Mouse (Mus musculus) embryonic stem cell, embryonic (primary cell): ENCODE measurements at regions not wholly inside any gene's neighbourhood (a gene's known extent, or its start where the extent isn't known, plus 50 kb on each side); places are given as distances from the start of the nearest gene placed in this dataset.
"Not testable (repeated sequence)": the region's sequence is repeated elsewhere in the genome, so short reads cannot be mapped to it uniquely, and the experiment has no call there.

Experiments used
- CTCF ChIA-PET, 4 experiments: fragments of 300-600 bp in 2 of 4; fragments of 350-600 bp in 2 of 4; sonication (Branson Sonifier 250); formaldehyde crosslinking; loops; one replicate each; lab custom pipeline; 2022; ENCODE audit warnings: inconsistent platforms in 2 of 4; lab: Charles Lee
- POLR2A ChIA-PET, 4 experiments: fragments of 300-600 bp in 2 of 4; fragments of 350-600 bp in 2 of 4; sonication (Branson Sonifier 250); formaldehyde crosslinking; loops; one replicate each; lab custom pipeline; 2022; ENCODE audit warnings: antibody characterized with exemption in 4 of 4, inconsistent platforms in 1 of 4; lab: Charles Lee

DNA sequence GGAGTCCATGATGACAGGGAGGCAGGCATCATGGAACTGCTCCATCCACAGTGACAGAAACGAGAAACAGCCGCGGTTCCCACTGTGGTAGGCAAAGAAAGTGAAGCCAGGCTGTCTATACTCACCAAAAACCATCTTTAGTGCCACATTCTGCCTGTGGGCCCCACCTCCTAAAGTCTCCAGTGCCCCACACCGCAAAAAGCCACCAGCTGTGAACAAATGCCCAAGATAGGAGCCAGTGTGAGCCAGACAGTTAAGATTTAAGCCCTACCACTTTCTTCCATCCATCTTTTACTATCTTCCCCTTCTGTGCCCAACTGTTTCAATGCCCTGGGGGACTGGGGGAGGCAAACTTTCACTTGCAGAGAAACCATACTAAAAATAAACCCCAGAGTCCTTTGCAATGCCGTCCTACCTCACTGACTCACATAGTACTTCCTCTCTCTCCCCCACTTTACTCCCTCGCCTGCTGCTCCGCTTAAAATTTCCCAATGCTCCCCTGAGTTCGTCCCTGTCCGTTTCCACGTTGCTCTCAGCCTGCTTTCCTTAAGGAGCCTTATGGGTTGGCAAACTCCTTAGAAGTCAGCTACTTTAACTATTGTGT lies 85.7 kb upstream of the Xcl1 start:
- POLR2A ChIA-PET: no interaction called here
- CTCF ChIA-PET: no interaction called here

DNA sequence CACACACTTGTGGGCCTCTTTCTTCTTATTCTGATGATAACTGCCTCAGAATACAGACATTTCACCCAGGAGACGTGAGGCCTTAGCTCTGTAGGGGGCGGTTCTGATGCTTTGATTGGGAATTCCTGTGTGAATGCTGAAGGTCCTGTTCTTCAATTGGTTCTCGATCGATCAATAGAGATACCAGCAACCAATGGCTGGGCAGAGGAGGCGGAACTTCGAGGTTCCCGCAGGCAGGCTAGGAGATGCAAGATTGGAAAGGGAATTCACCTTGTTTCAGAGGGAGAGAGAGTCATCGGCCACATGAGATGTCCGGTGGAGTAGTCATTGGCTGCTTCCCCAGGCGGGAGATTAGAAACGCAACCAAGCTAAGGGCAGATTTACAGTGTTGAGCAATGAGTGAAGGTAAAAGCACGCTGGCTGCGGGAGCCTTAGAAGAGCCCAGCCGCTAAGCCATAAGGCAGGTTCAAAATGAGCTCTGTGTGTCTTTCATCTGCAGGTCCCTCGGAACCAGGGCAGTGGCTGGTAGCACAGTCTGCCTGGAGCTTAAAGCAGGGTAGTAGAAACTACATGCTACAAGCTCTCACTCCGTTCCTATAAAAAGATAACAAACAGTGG lies 83.5 kb upstream of the Xcl1 start:
- ChIA-PET CTCF (interaction anchor here in 2 of 4 experiments (0.6 to 1.2 kb wide), 2 partner anchors 53 to 702 kb away, joined by 3 to 7 read pairs; no protein-coding TSS in a partner anchor), POLR2A (interaction anchor here in 3 of 4 experiments (0.6 to 1.2 kb wide), 5 partner anchors 14 to 735 kb away, joined by 3 to 6 read pairs (median 3); no protein-coding TSS in a partner anchor)

DNA sequence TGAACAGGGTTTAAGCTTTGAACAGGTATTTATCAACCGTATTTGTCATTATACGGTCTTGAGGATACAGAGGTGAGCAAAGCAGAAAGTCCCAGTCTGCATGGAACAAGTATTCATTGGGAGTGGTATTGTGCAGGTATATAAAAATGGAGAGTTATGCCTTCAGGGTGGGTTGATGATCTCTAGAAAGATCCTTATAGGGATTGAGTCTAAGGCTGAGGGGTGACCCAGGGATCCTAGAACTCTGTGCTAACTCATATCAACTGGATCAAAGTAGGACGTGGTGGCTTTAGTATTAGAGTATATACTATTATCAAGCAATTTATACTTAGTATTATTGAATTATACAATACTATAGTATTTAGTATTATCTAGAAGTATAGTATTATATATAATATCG lies 82.9 kb upstream of the Xcl1 start:
- CTCF ChIA-PET: interaction anchor here in 1 of 4 experiments (1.2 kb wide), 1 partner anchor 702 kb away, joined by 3 read pairs; no protein-coding TSS in a partner anchor

DNA sequence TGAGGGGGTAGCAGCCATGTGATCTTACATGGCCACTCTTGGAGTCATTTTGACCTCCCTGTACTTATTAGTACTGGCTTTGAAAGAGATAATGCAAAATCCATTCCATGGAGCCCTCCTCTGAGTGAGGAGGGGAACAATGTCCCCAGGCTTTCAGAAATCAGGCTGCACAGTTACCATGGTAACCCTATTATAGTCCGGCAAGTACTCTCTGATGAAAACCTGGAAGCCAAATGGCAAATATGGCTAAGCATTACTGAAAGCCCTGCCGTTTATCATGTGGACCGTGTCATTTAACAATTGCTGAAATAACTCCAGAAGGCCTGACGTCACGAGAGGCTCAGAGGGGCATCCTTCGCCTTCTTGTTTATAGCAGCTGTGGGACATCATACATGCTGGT lies 82.5 kb upstream of the Xcl1 start:
- ChIA-PET CTCF (no interaction called here), POLR2A (no interaction called here)

More for the DNA sequence above, 82.9 kb upstream of the Xcl1 start:
- POLR2A ChIA-PET: interaction anchor here in 1 of 4 experiments (0.6 kb wide), 1 partner anchor 24 kb away, joined by 3 read pairs; no protein-coding TSS in a partner anchor

- ChIA-PET POLR2A (no interaction called here), CTCF (no interaction called here)
Observed at GRCm38 (mm10) chr1:165014328-165014727, 79.0 kb upstream of the Xcl1 start.

DNA sequence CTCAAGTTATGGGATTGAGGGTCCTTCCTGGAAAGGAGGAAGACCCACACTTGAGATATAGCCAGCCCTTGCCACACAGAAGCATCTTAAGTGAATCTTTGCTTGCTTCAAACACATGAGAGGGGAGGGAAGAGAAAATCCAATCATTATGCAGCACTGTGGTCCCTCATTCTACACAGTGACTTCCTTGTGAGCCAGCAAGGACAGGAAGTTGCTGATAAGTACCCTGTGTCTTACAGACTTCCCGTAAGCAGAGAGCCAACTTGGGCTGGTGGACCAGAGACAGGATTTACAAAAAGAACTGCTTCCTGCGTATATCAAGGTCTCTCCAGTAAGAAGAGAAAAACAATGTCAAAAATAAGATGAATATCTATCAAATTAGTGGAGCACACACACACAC lies 78.1 kb upstream of the Xcl1 start:
- CTCF ChIA-PET: no interaction called here
- POLR2A ChIA-PET: no interaction called here

DNA sequence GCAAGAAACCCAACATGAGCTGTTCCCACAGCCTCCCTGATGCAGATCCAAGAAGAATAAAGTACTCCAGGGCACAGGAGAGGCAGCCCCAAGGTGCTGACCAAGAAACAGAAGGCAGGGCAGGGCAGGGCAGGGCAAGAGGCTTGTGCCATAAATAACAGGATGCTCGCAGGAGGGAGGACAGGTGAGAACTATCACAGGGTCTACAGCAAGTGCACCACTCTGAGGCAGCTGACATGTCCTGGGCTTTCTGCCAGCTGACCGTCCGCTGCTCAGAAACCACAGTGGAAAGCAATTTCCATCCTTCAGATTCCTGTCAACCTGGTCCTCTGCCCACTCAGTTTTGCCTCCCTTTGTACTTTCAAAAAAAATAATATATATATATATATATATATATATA lies 77.0 kb upstream of the Xcl1 start:
- POLR2A ChIA-PET: no interaction called here
- CTCF ChIA-PET: no interaction called here

- ChIA-PET POLR2A (interaction anchor here in 1 of 4 experiments (1.4 kb wide), 1 partner anchor 29 kb away, joined by 3 read pairs; no protein-coding TSS in a partner anchor), CTCF (interaction anchor here in 1 of 4 experiments (1.3 kb wide), 1 partner anchor 31 kb away, joined by 3 read pairs; no protein-coding TSS in a partner anchor)
Observed at GRCm38 (mm10) chr1:164999515-164999914, 64.2 kb upstream of the Xcl1 start.

DNA sequence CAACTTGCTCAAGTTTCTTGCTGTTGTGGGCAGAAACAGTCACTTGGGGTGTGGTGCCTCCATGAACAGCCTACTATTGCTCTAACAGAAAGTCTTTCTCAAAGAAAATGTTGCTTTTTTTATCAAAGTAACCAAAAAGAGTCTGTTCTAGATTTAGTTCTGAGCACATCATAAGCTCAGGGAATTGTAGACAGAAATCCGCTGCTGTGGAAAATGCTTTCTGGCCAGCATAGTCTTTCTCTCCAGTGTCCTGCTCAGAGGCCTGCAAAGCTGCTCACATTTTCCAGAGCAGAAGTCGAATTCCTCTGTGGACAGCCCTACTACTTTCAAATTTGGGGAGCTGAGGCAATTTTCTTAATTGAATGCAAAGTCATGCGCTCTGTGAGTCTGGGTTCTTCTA lies 63.3 kb upstream of the Xcl1 start:
- POLR2A ChIA-PET: interaction anchor here in 1 of 4 experiments (1.4 kb wide), 1 partner anchor 28 kb away, joined by 3 read pairs; no protein-coding TSS in a partner anchor
- CTCF ChIA-PET: interaction anchor here in 1 of 4 experiments (1.3 kb wide), 1 partner anchor 30 kb away, joined by 3 read pairs; no protein-coding TSS in a partner anchor

- CTCF ChIA-PET: no interaction called here
- POLR2A ChIA-PET: no interaction called here
Observed at GRCm38 (mm10) chr1:164997660-164998059, 62.3 kb upstream of the Xcl1 start.

DNA sequence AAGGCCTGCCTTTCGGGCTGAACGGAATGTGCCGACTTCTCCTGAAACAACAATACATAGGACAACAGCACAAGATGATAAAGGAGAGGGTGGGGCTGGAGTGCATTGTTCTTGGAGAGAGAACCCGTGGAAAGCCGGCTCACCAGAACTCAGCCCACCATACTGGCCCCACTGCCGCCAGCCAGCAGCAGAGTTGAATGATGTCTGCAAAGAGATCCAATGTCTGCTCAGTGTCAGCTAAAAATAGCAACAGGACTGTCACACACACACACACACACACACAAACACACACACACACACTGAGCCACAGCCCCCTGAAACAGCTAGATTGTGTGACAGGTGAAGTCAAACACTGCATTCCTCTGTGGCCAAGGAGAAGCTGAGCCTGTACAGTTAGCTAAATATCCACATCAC lies 58.9 kb upstream of the Xcl1 start:
- ChIA-PET CTCF (no interaction called here), POLR2A (interaction anchor here in 1 of 4 experiments (0.5 kb wide), 2 partner anchors 24 to 40 kb away, joined by 3 to 5 read pairs; no protein-coding TSS in a partner anchor)

DNA sequence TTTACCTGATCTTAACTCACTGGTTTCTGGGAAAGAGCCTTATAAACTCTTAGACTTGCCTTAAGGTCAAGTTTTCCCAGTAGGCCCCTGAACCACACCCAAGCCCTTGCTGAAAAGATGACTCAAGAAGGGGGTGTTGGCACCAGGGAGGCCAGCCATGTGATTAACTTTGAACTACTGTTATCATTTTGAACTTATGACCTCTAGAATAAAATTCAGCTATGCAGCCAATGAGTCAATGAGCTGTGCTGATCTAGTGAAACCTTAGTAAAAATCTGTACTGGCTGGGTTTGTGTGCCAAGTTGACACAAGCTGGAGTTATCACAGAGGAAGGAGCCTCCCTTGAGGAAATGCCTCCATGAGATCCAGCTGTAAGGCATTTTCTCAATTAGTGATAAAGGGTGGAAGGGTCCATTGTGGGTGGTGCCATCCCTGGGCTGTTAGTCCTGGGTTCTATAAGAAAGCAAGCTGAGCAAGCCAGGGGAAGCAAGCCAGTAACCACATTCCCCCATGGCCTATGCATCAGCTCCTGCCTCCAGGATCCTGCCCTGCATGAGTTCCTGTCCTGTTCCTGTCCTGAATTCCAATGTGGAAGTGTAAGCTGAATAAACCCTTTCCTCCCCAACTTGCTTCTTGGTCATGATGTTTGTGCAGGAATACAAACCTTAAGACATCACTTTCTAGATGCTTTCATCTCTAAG lies 58.0 kb upstream of the Xcl1 start:
- POLR2A ChIA-PET, CTCF ChIA-PET: not testable (repeated sequence)

DNA sequence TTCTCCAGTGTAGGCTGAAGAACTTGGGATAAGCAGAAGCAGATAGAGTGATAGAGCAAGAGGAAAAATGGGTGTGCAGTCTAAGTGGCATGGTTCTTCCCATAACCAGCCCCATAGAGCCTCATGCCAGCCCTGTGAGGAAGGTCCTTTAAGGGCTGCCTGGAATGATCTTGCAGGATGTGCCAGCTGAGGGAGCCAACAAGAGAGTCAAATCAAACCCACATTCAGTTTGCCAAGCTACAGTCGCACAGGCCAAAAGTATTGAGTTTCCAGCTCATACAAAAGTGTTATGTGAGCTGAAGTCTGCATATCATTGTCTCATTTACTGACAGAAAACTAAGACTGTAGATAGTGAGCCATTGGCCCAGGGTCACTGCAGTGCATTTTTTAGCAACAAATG lies 53.7 kb upstream of the Xcl1 start:
- CTCF ChIA-PET: no interaction called here
- POLR2A ChIA-PET: no interaction called here

DNA sequence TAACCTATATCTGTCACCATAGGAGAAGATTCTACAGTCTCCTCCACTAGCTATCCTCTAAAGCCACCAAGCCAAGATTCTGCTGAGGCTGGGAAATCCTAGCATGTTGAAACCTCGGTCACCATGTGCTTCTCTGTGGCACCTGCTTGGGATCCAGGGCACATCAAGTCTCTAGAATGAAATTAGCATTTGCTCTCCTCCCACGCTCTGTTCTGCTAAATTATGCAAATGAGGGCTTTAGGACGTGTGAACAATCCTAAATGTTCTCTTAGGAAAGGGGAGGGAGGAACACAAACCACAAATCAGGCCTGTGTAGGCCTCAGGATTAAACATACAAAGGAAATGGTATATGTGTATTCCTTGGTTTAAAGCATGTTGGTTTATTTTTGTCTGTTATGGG lies 52.9 kb upstream of the Xcl1 start:
- CTCF ChIA-PET: no interaction called here
- POLR2A ChIA-PET: no interaction called here

DNA sequence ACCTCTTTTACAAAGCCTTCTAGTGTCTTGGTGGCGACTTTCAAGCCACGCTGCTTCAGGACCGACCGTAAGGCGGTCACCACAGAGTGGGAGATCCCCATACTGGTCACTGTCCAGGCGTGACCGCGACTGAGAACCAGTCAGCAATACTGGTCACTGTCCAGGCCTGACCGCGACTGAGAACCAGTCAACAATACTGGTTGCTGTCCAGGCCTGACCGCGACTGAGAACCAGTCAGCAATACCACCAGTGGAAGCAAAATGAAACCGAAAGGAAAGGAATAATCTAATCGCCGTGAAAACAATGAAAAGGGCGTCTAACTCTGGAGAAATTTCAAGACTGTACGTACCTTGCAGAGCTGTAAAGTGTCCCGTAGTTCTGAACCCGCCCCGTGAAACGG lies 50.2 kb upstream of the Xcl1 start:
- POLR2A ChIA-PET, CTCF ChIA-PET: not testable (repeated sequence)
